Mouse (Mus musculus) embryonic facial prominence, embryonic 14.5 days (tissue): ENCODE measurements at regions not wholly inside any gene's neighbourhood (a gene's known extent, or its start where the extent isn't known, plus 50 kb on each side); places are given as distances from the start of the nearest gene placed in this dataset.
"Not testable (repeated sequence)": the region's sequence is repeated elsewhere in the genome, so short reads cannot be mapped to it uniquely, and the experiment has no call there.

Experiments used
- ATAC-seq: fragments of 200-750 bp; cut with Nextera tagmentation; 2 replicates; pipeline ENCODE4 v1.8.0; 2017; ENCODE audit warnings: low read depth, moderate number of reproducible peaks, moderate TSS enrichment
- DNase-seq: peaks from one replicate; pipeline ENCODE4 v3.0.0-alpha.2; 2015; ENCODE audit warnings: low spot score
- H3K27ac ChIP-seq: fragments of 300-500 bp; sonication (generic); replicated peaks from 2 replicates; pipeline ENCODE4 v1.5.1; 2014; ENCODE audit warnings: low read depth, mild to moderate bottlenecking, low read length, moderate library complexity
- H3K27me3 ChIP-seq: fragments of 300-500 bp; sonication (generic); replicated peaks from 2 replicates; pipeline ENCODE4 v1.6.1; 2014; ENCODE audit warnings: low read length; ENCODE audit not compliant: control insufficient read depth, insufficient read depth
- H3K36me3 ChIP-seq: fragments of 300-500 bp; sonication (generic); 2 replicates; pipeline ENCODE4 v1.6.1; 2014; ENCODE audit warnings: low read length, mixed read lengths; ENCODE audit not compliant: control insufficient read depth, insufficient read depth
- H3K4me1 ChIP-seq: fragments of 300-500 bp; sonication (generic); 2 replicates; pipeline ENCODE4 v1.6.1; 2014; ENCODE audit warnings: antibody characterized with exemption, low read length; ENCODE audit not compliant: control insufficient read depth, insufficient read depth
- H3K4me2 ChIP-seq: fragments of 300-500 bp; sonication (generic); 2 replicates; pipeline ENCODE4 v1.6.1; 2014; ENCODE audit warnings: low read depth, mild to moderate bottlenecking, low read length, moderate library complexity, mixed read lengths
- H3K4me3 ChIP-seq: fragments of 300-500 bp; sonication (generic); 2 replicates; pipeline ENCODE4 v1.5.1; 2014; ENCODE audit warnings: low read depth, mild to moderate bottlenecking, low read length
- H3K9ac ChIP-seq: fragments of 300-500 bp; sonication (generic); 2 replicates; pipeline ENCODE4 v1.6.1; 2014; ENCODE audit warnings: low read depth, mild to moderate bottlenecking, low read length, moderate library complexity, mixed read lengths
- H3K9me3 ChIP-seq: fragments of 300-500 bp; sonication (generic); 2 replicates; pipeline ENCODE4 v1.6.1; 2016; ENCODE audit warnings: low read length; ENCODE audit not compliant: control insufficient read depth
- WGBS: fragments of 180-500 bp; shearing (Covaris S2); extraction: QIAGEN DNeasy Blood & Tissue Kit; methylation state at CpG from one replicate; pipeline ENCODE4 v1.1.7; 2014; 5-methylcytosine and 5-hydroxymethylcytosine counted together

- not testable (repeated sequence) for H3K9ac ChIP-seq, H3K27ac ChIP-seq, H3K9me3 ChIP-seq, H3K27me3 ChIP-seq, ATAC-seq, H3K4me1 ChIP-seq, H3K4me3 ChIP-seq, H3K4me2 ChIP-seq, DNase-seq, H3K36me3 ChIP-seq
- WGBS, result 93% methylated on average over 1 of the region's 1 CpGs
Measured at GRCm38 (mm10) chr14:53046975-53047374, 551.4 kb upstream of the Olfr1507 start.

- H3K4me2 ChIP-seq, H3K9ac ChIP-seq, H3K9me3 ChIP-seq, H3K27me3 ChIP-seq, DNase-seq, H3K27ac ChIP-seq, ATAC-seq, H3K4me1 ChIP-seq, H3K4me3 ChIP-seq, H3K36me3 ChIP-seq: not testable (repeated sequence)
- WGBS, result 81% methylated on average over 3 of the region's 3 CpGs
Measured at GRCm38 (mm10) chr14:53045331-53045730, 549.8 kb upstream of the Olfr1507 start.

- not testable (repeated sequence) for H3K27ac ChIP-seq, H3K27me3 ChIP-seq, ATAC-seq, DNase-seq, H3K4me3 ChIP-seq, H3K9me3 ChIP-seq, H3K36me3 ChIP-seq, H3K4me2 ChIP-seq, H3K4me1 ChIP-seq, H3K9ac ChIP-seq
- 68% methylated on average over 3 of the region's 4 CpGs for WGBS
Measured at GRCm38 (mm10) chr14:53044101-53044500, 548.6 kb upstream of the Olfr1507 start.

DNA sequence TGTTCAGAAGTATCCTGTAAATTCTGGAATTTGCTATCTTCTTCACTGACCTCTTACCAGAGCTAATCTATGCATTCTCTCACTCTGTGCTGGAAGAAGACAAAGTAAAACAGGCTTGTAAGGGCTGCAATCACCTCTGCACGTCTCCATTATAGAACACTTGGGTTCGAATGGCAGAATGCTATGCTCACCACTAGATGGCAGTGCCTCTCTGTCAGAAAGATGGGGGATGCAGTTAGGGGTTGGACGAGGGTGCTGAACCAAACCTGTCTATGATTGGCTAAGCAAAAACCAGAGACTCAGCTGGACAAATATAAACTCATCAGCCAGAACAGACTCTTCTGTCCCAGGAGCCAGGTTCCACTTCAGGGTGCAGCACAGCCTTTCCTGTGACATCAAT lies 546.5 kb upstream of the Olfr1507 start:
- H3K4me2 ChIP-seq, H3K36me3 ChIP-seq, DNase-seq, H3K27me3 ChIP-seq, H3K27ac ChIP-seq, ATAC-seq, H3K9ac ChIP-seq, H3K4me3 ChIP-seq, H3K9me3 ChIP-seq, H3K4me1 ChIP-seq: not testable (repeated sequence)
- WGBS, result 25% methylated on average over 3 of the region's 3 CpGs

- not testable (repeated sequence) for H3K4me1 ChIP-seq, H3K9ac ChIP-seq, H3K9me3 ChIP-seq, H3K27me3 ChIP-seq, H3K4me3 ChIP-seq, ATAC-seq, H3K4me2 ChIP-seq, H3K36me3 ChIP-seq, H3K27ac ChIP-seq, DNase-seq
- 73% methylated on average over 4 of the region's 4 CpGs for WGBS
Measured at GRCm38 (mm10) chr14:53039475-53039874, 543.9 kb upstream of the Olfr1507 start.

DNA sequence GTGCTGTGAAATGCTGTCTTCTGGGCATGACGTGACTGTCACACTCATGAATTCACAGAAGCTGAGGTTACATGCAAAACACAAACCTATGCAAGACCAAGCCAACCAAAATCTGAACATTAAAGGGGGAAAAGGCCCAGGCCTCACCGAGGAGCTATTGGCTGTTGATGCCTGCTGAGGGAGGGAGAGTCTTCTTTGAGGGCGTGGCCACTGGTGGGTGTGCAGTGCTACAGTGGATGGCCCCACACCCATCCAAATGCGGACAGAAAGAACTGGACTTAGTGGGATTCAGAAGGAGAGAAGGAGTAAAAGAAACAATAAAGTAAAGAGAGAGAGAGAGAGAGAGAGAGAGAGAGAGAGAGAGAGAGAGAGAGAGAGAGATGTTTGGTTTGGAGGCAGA lies 539.4 kb upstream of the Olfr1507 start:
- not testable (repeated sequence) for ATAC-seq, H3K27me3 ChIP-seq
- no CpG with 5 or more reads among the region's 4 CpGs for WGBS

GRCm38 (mm10) chr14:53033221-53033620 lies 537.7 kb upstream of the Olfr1507 start:
- not testable (repeated sequence) for H3K9ac ChIP-seq, H3K4me1 ChIP-seq, DNase-seq, H3K4me2 ChIP-seq, H3K36me3 ChIP-seq, H3K4me3 ChIP-seq, H3K9me3 ChIP-seq, ATAC-seq, H3K27ac ChIP-seq, H3K27me3 ChIP-seq
- WGBS, result no CpG with 5 or more reads among the region's 6 CpGs

More for the DNA sequence above, 539.4 kb upstream of the Olfr1507 start:
- not testable (repeated sequence) for H3K9me3 ChIP-seq, H3K27ac ChIP-seq, H3K4me1 ChIP-seq, H3K4me2 ChIP-seq, DNase-seq, H3K9ac ChIP-seq, H3K36me3 ChIP-seq, H3K4me3 ChIP-seq

GRCm38 (mm10) chr14:53032498-53032897 lies 536.9 kb upstream of the Olfr1507 start:
- not testable (repeated sequence) for H3K27me3 ChIP-seq, H3K9ac ChIP-seq, H3K27ac ChIP-seq, H3K4me3 ChIP-seq, H3K9me3 ChIP-seq, H3K36me3 ChIP-seq, ATAC-seq, DNase-seq, H3K4me2 ChIP-seq, H3K4me1 ChIP-seq
- no CpG with 5 or more reads among the region's 1 CpGs for WGBS

- not testable (repeated sequence) for H3K9ac ChIP-seq, H3K4me2 ChIP-seq, H3K27me3 ChIP-seq, H3K27ac ChIP-seq, DNase-seq, H3K9me3 ChIP-seq, H3K4me3 ChIP-seq, H3K36me3 ChIP-seq, ATAC-seq, H3K4me1 ChIP-seq
- WGBS, result no CpG with 5 or more reads among the region's 4 CpGs
Measured at GRCm38 (mm10) chr14:53030227-53030626, 534.7 kb upstream of the Olfr1507 start.
